Mouse (Mus musculus): ENCODE measurements at regions not wholly inside any gene's neighbourhood (a gene's known extent, or its start where the extent isn't known, plus 50 kb on each side); places are given as distances from the start of the nearest gene placed in this dataset.
A peak's percentile ranks its signal among the peaks of the same experiment; 100 is the strongest.

DNA sequence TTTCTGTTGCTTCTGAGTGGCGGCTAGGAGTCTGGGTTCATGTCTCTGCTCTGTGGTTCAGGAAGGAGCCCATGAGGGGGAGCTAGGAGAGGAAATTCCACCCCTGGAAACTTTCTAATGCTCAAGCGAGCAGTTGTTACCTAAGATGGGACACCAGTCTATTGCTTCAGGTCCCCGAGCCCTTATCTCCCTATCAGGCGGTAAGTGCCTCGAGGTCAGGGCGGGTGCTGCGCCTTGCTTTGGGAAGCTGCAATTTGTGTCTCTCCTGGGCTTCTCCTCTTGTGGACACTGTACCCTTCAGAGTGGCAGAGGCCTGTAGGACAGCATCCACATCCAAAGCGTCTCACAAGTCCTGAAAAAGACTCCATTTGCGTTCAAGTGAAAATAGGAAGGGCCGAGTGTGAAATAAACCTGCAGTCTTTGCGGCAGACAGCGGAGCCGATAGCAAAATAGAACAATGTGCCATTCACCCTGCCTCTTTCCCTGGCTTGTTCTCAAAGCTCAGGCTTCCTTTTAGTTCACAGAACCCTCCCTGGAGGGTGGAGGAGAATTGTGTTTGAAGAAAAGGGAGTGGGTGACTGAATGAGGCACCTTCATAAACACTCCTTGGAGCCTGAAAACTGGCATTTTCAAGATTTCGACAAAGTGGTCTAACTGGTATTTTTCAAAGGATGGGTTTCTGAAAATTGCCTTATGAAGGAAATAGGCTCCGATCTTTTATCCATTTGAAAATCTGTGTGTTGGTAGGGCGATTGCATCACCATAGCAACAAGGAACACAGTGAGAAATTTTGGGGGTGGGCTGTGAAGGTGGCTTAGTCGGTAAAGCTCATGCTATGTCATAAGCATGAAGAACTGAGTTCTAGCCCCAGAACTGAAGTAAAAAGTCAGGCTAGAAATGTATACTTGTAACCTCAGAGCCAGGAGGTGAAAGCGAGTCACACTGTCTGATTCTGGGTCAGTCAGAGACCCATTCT lies 87.2 kb upstream of the Cxcr4 start:
- no peak for DNase-seq (ENCODE audit: low spot score in 2 of 2)

GRCm38 (mm10) chr1:128675538-128675937 lies 83.4 kb upstream of the Cxcr4 start:
- DNase-seq (ENCODE audit: low spot score in 2 of 2), result peak in 1 of 2 experiments; percentile 76

DNA sequence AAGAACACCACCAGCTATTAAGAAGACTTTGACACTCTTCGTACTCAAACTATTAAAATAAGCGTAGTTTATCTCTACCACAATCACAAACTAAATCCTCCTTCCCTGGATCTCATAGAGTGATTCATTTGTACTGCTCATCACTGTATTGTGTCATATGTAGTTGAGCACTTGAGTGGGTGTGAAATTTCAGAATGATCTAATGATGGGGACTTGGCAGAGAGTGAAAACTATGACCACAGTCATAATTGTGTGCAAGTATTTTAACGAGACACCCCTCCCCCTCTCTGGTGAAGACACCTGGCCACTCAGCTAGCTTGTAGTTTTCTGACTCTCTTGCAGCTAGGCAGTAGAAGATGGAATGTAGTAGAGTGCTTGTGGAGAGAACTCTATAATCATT lies 80.2 kb upstream of the Cxcr4 start:
- no peak for DNase-seq (ENCODE audit: low spot score in 2 of 2)

DNA sequence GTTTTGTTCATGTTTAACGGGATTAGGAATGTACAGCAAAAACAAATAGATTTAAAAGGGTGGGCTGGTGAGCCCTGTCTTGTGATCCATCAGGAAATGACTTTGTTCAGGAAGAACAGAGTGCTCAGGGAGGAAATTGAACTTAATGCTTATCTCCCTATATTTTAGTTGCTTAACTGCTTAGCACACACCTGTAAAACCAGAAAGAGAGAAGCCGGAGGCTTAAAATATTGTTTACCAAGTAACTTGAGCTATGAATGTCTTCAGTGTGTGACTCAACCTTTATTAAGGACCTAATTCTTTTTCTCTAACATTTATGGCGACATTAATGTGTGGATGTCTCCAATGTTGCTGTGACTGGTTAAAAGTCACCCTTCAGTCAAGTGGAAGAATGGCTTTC lies 79.4 kb upstream of the Cxcr4 start:
- DNase-seq (ENCODE audit: low spot score in 2 of 2), result no peak

- no peak for DNase-seq (ENCODE audit: low spot score in 2 of 2)
These were observed 78.9 kb upstream of the Cxcr4 start for GRCm38 (mm10) chr1:128671016-128671415.

DNA sequence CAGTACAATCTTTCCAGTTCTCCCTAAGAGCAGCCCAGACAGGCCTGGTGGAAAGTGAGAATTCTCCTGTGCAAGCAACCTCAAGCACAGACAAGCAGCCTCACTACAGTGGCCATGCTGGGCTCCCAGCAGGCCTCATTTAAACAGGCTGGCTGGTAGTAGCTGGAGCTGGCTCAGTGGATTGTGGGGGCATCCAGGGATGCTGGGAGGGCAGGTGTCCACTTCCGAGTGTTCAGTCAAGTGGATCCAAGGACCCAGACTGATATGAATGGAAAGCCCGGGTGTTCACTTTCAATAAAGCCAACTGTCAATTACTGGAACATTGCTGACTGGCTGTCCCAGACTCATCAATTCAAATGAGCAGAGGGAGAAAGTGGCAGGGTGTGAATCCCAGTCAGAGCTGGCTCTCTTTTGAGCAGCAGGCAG lies 77.2 kb upstream of the Cxcr4 start:
- no peak for DNase-seq (ENCODE audit: low spot score in 2 of 2)

DNA sequence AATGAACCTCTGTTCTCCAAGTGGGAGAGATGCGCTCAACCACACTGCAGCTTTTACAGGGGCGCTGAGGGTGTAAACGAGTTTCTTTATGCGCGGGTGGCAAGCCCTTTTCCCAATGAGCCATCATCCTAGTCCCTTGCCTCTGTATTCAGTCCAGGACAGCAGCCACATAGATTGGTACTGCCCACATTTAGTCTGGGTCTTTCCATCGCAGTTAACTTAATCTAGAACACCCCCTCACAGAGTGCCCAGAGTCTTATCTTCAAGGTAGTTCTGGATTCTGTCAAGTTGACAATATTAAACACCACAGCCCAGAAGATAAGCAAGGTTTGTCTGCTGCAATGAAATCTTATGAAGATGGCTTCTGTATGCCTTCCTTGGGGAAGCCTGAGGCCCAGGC lies 76.6 kb upstream of the Cxcr4 start:
- no peak for DNase-seq (ENCODE audit: low spot score in 2 of 2)

- DNase-seq (ENCODE audit: low spot score in 2 of 2), result peak; percentile 36 to 47
These were observed 75.1 kb upstream of the Cxcr4 start for GRCm38 (mm10) chr1:128667121-128667762.

- DNase-seq (ENCODE audit: low spot score in 2 of 2), result peak in 1 of 2 experiments; percentile 16
These were observed 71.1 kb upstream of the Cxcr4 start for GRCm38 (mm10) chr1:128663207-128663606.

- DNase-seq (ENCODE audit: low spot score in 2 of 2), result no peak
These were observed 67.8 kb upstream of the Cxcr4 start for GRCm38 (mm10) chr1:128659857-128660256.

GRCm38 (mm10) chr1:128658802-128659201 lies 66.7 kb upstream of the Cxcr4 start:
- no peak for DNase-seq (ENCODE audit: low spot score in 2 of 2)

DNA sequence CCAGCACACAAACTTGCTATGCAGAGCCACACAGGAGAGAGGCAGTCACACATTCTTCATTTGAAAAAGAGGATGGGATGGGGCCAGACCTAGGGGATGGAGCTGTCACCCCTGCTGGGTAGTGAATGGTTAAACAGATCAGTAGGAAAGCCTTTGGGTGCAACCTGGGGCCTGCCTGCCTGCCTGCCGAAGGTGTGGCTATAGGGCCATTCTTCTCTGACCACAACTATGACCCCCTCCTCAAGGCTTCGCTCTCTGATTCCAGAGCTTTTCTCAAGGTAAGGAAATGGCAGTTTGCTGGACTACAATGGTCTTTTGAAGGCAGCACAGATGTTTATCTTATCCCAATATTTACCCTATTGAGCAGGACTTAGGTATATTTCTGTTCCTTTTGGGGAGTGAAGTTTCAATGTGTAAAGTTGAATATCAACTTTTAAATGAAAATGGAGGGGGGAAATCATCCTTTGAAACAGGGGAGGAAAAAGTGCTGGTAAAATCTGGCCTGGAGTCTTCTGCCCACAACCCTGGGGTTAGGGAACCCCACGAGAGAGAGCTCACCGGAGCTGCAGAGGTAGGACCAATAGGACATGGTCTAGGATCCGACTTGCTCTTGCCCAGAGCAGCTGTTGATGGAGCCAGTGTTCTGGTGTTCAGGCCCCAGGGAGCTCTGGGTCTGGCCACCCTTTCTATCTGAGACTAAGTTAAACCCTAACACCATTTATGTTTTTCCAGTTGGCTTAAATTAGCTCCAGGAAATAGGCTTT lies 62.2 kb upstream of the Cxcr4 start:
- no peak for DNase-seq (ENCODE audit: low spot score in 2 of 2)

- no peak for DNase-seq (ENCODE audit: low spot score in 2 of 2)
These were observed 58.5 kb upstream of the Cxcr4 start for GRCm38 (mm10) chr1:128650596-128650995.

GRCm38 (mm10) chr1:128649490-128650178 lies 57.5 kb upstream of the Cxcr4 start:
- no peak for DNase-seq (ENCODE audit: low spot score in 2 of 2)

GRCm38 (mm10) chr1:128643316-128643776 lies 51.3 kb upstream of the Cxcr4 start:
- no peak for DNase-seq (ENCODE audit: low spot score in 2 of 2)

DNA sequence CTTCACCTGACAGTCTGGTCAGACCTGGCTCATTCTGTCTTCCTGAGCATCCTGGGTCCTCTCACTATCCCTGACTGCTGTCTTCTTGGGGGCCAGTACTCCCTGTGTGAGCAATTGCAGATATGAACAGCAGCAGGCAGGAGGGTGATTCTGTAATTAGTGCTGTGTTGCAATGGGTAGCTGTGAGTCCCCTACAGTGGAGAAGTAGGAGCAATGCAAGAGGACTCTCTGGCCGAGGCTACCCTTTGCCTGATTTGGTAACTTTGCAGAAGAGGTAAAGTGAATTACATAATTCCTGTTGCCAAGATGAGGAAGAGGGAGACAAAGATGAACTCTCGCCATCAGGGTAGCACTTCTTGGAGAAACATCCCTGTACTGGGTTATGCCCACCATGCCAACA lies 50.1 kb upstream of the Cxcr4 start:
- no peak for DNase-seq (ENCODE audit: low spot score in 2 of 2)

Data from natural killer cell, adult 2 months (primary cell).